Mouse (Mus musculus) embryonic facial prominence, embryonic 14.5 days (tissue): ENCODE results near the gene Ccdc160. TPM values are rescaled to one million over a fixed set of nuclear protein-coding genes. Genes with fewer than 3 reads are reported as not detected.
A peak's percentile ranks its signal among the peaks of the same experiment; 100 is the strongest.

Experiments used
- ATAC-seq: fragments of 200-750 bp; cut with Nextera tagmentation; 2 replicates; pipeline ENCODE4 v1.8.0; 2017; ENCODE audit warnings: low read depth, moderate number of reproducible peaks, moderate TSS enrichment
- DNase-seq: peaks from one replicate; pipeline ENCODE4 v3.0.0-alpha.2; 2015; ENCODE audit warnings: low spot score
- H3K27ac ChIP-seq: fragments of 300-500 bp; sonication (generic); replicated peaks from 2 replicates; pipeline ENCODE4 v1.5.1; 2014; ENCODE audit warnings: low read depth, mild to moderate bottlenecking, low read length, moderate library complexity
- H3K27me3 ChIP-seq: fragments of 300-500 bp; sonication (generic); replicated peaks from 2 replicates; pipeline ENCODE4 v1.6.1; 2014; ENCODE audit warnings: low read length; ENCODE audit not compliant: control insufficient read depth, insufficient read depth
- H3K36me3 ChIP-seq: fragments of 300-500 bp; sonication (generic); 2 replicates; pipeline ENCODE4 v1.6.1; 2014; ENCODE audit warnings: low read length, mixed read lengths; ENCODE audit not compliant: control insufficient read depth, insufficient read depth
- H3K4me1 ChIP-seq: fragments of 300-500 bp; sonication (generic); 2 replicates; pipeline ENCODE4 v1.6.1; 2014; ENCODE audit warnings: antibody characterized with exemption, low read length; ENCODE audit not compliant: control insufficient read depth, insufficient read depth
- H3K4me2 ChIP-seq: fragments of 300-500 bp; sonication (generic); 2 replicates; pipeline ENCODE4 v1.6.1; 2014; ENCODE audit warnings: low read depth, mild to moderate bottlenecking, low read length, moderate library complexity, mixed read lengths
- H3K4me3 ChIP-seq: fragments of 300-500 bp; sonication (generic); 2 replicates; pipeline ENCODE4 v1.5.1; 2014; ENCODE audit warnings: low read depth, mild to moderate bottlenecking, low read length
- H3K9ac ChIP-seq: fragments of 300-500 bp; sonication (generic); 2 replicates; pipeline ENCODE4 v1.6.1; 2014; ENCODE audit warnings: low read depth, mild to moderate bottlenecking, low read length, moderate library complexity, mixed read lengths
- H3K9me3 ChIP-seq: fragments of 300-500 bp; sonication (generic); 2 replicates; pipeline ENCODE4 v1.6.1; 2016; ENCODE audit warnings: low read length; ENCODE audit not compliant: control insufficient read depth
- WGBS: fragments of 180-500 bp; shearing (Covaris S2); extraction: QIAGEN DNeasy Blood & Tissue Kit; methylation state at CpG from one replicate; pipeline ENCODE4 v1.1.7; 2014; 5-methylcytosine and 5-hydroxymethylcytosine counted together
- polyA plus RNA-seq: library from polyadenylated mRNA; unstranded; fragments of >200 nt; fragmentation: Nextera tagmentation; extraction: Ambion mirVana; gene quantifications from 2 replicates; pipeline ENCODE4 v1.2.1, GENCODE M21; 2014

Gene Ccdc160
- polyA plus RNA-seq, result 0.66 and 1.3 TPM in 2 replicates

GRCm38 (mm10) chrX:52790980-52791593, at the start of gene Ccdc160:
TSS of gene Ccdc160 (plus strand) at chrX:52791200.
- WGBS, result 24% methylated on average over 19 of the region's 26 CpGs
- H3K4me3 ChIP-seq, result peak within 1 kb of the TSS; percentile 38
- no peak within 1 kb of the TSS for H3K27ac ChIP-seq
- H3K4me1 ChIP-seq, result no peaks in the 10 kb centered on the region
- H3K9ac ChIP-seq, result peak within 1 kb of the TSS; percentile 53; the same call in 1 of the 2 replicates
- no peaks in the 10 kb centered on the region for H3K27me3 ChIP-seq
- peak; percentile 94 for ATAC-seq
- H3K4me2 ChIP-seq, result peak within 1 kb of the TSS; percentile 57
- peak; percentile 76 for DNase-seq
- H3K36me3 ChIP-seq, result no peaks in the 10 kb centered on the region
- H3K9me3 ChIP-seq, result no peaks in the 10 kb centered on the region

GRCm38 (mm10) chrX:52743781-52744180, 47.2 kb upstream of the Ccdc160 start:
- no peaks in the 10 kb centered on the region for H3K36me3 ChIP-seq
- H3K4me2 ChIP-seq, result peak overlapping the region; percentile 90
- H3K27ac ChIP-seq, result no peak overlapping the region
- DNase-seq (no peak), ATAC-seq (no peak)
- 16% methylated on average over 15 of the region's 15 CpGs for WGBS
- H3K9ac ChIP-seq, result no peak overlapping the region
- H3K27me3 ChIP-seq, result peaks cover 38% of the 10 kb centered on the region
- H3K4me1 ChIP-seq, result no peaks in the 10 kb centered on the region
- peak overlapping the region; percentile 44 for H3K4me3 ChIP-seq
- no peaks in the 10 kb centered on the region for H3K9me3 ChIP-seq

GRCm38 (mm10) chrX:52744201-52745051, 46.6 kb upstream of the Ccdc160 start:
- no peaks in the 10 kb centered on the region for H3K4me1 ChIP-seq
- H3K27me3 ChIP-seq, result peaks cover 38% of the 10 kb centered on the region
- no peak for DNase-seq
- 25% methylated on average over 18 of the region's 50 CpGs for WGBS
- no peak for ATAC-seq
- no peaks in the 10 kb centered on the region for H3K36me3 ChIP-seq
- no peak overlapping the region for H3K27ac ChIP-seq
- H3K4me2 ChIP-seq, result peak overlapping the region; percentile 90
- peak overlapping the region; percentile 30 for H3K9ac ChIP-seq
- H3K9me3 ChIP-seq, result no peaks in the 10 kb centered on the region
- H3K4me3 ChIP-seq, result peak overlapping the region; percentile 44

- Histone ChIP-seq H3K27ac (no peak overlapping the region), H3K4me2 (peak overlapping the region; percentile 90; the same call in 1 of the 2 replicates), H3K4me1 (no peaks in the 10 kb centered on the region), H3K4me3 (no peak overlapping the region), H3K36me3 (no peaks in the 10 kb centered on the region), H3K27me3 (peaks cover 38% of the 10 kb centered on the region), H3K9ac (no peak overlapping the region), H3K9me3 (no peaks in the 10 kb centered on the region)
- DNase-seq (no peak), ATAC-seq (no peak)
- 10% methylated on average over 8 of the region's 8 CpGs for WGBS
Observed at GRCm38 (mm10) chrX:52745462-52745861, 45.5 kb upstream of the Ccdc160 start.

- 34% methylated on average over 10 of the region's 10 CpGs for WGBS
- no peaks in the 10 kb centered on the region for H3K4me1 ChIP-seq
- no peaks in the 10 kb centered on the region for H3K36me3 ChIP-seq
- no peaks in the 10 kb centered on the region for H3K9me3 ChIP-seq
- no peak overlapping the region for H3K27ac ChIP-seq
- no peak overlapping the region for H3K9ac ChIP-seq
- H3K4me2 ChIP-seq, result no peak overlapping the region
- no peak overlapping the region for H3K4me3 ChIP-seq
- ATAC-seq (no peak), DNase-seq (no peak)
- peaks cover 38% of the 10 kb centered on the region for H3K27me3 ChIP-seq
Observed at GRCm38 (mm10) chrX:52745917-52746316, 45.1 kb upstream of the Ccdc160 start.

GRCm38 (mm10) chrX:52746849-52747248, 44.2 kb upstream of the Ccdc160 start:
- Histone ChIP-seq H3K9ac (no peak overlapping the region), H3K27ac (no peak overlapping the region), H3K4me1 (no peaks in the 10 kb centered on the region), H3K9me3 (no peaks in the 10 kb centered on the region), H3K36me3 (no peaks in the 10 kb centered on the region), H3K4me2 (no peak overlapping the region), H3K4me3 (no peak overlapping the region), H3K27me3 (peaks cover 38% of the 10 kb centered on the region)
- DNase-seq, result no peak
- ATAC-seq, result no peak
- WGBS, result 57% methylated on average over 1 of the region's 1 CpGs

- Histone ChIP-seq H3K4me3 (no peak overlapping the region), H3K4me2 (no peak overlapping the region), H3K27ac (no peak overlapping the region), H3K4me1 (no peaks in the 10 kb centered on the region), H3K9me3 (no peaks in the 10 kb centered on the region), H3K36me3 (no peaks in the 10 kb centered on the region), H3K9ac (no peak overlapping the region), H3K27me3 (no peaks in the 10 kb centered on the region)
- 25% methylated on average over 6 of the region's 6 CpGs for WGBS
- ATAC-seq (no peak), DNase-seq (no peak)
Observed at GRCm38 (mm10) chrX:52753491-52754085, 37.4 kb upstream of the Ccdc160 start.

- Histone ChIP-seq H3K9me3 (no peaks in the 10 kb centered on the region), H3K36me3 (no peaks in the 10 kb centered on the region), H3K27me3 (no peaks in the 10 kb centered on the region), H3K9ac (no peak overlapping the region), H3K27ac (no peak overlapping the region), H3K4me1 (no peaks in the 10 kb centered on the region), H3K4me2 (no peak overlapping the region), H3K4me3 (no peak overlapping the region)
- ATAC-seq, result no peak
- WGBS, result 75% methylated on average over 3 of the region's 3 CpGs
- no peak for DNase-seq
Observed at GRCm38 (mm10) chrX:52757164-52757563, 33.8 kb upstream of the Ccdc160 start.
